Mouse (Mus musculus) heart, embryonic 14.5 days (tissue): ENCODE data around the gene Catsper2. TPM values are rescaled to one million over a fixed set of nuclear protein-coding genes. Genes with fewer than 3 reads are reported as not detected.

ENCODE experiments used
- ATAC-seq: fragments of 200-750 bp; cut with Nextera tagmentation; 2 replicates; pipeline ENCODE4 v1.8.0; 2017; ENCODE audit warnings: low read depth, moderate TSS enrichment; ENCODE audit not compliant: insufficient number of reproducible peaks, insufficient read depth, low FRiP score
- H3K27ac ChIP-seq, 2 experiments: fragments of 200-500 bp in 1 of 2; fragments of 300-500 bp in 1 of 2; sonication (generic) in 1 of 2; replicated peaks in 1 of 2; 2 replicates each; pipeline ENCODE4 v1.5.1; 2012 to 2014; ENCODE audit warnings: low read depth in 2 of 2, low read length in 2 of 2, control low read depth in 1 of 2, mild to moderate bottlenecking in 1 of 2, mixed read lengths in 1 of 2; ENCODE audit not compliant: control insufficient read depth in 1 of 2, insufficient read depth in 1 of 2
- H3K27me3 ChIP-seq: fragments of 300-500 bp; sonication (generic); 2 replicates; pipeline ENCODE4 v1.6.1; 2014; ENCODE audit warnings: mild to moderate bottlenecking, low read length, control low read depth; ENCODE audit not compliant: control insufficient read depth, insufficient read depth
- H3K36me3 ChIP-seq: fragments of 300-500 bp; sonication (generic); 2 replicates; pipeline ENCODE4 v1.6.1; 2014; ENCODE audit warnings: mild to moderate bottlenecking, control low read depth, low read length, mixed read lengths; ENCODE audit not compliant: control insufficient read depth, insufficient read depth
- H3K4me1 ChIP-seq, 2 experiments: fragments of 200-500 bp in 1 of 2; fragments of 300-500 bp in 1 of 2; sonication (generic) in 1 of 2; 2 replicates each; pipeline ENCODE4 v1.6.1; 2012 to 2014; ENCODE audit warnings: low read length in 2 of 2, control low read depth in 1 of 2, mixed read lengths in 1 of 2; ENCODE audit not compliant: control insufficient read depth in 2 of 2, insufficient read depth in 2 of 2
- H3K4me2 ChIP-seq: fragments of 300-500 bp; sonication (generic); 2 replicates; pipeline ENCODE4 v1.6.1; 2014; ENCODE audit warnings: mild to moderate bottlenecking, low read length
- H3K4me3 ChIP-seq, 2 experiments: fragments of 200-500 bp in 1 of 2; fragments of 300-500 bp in 1 of 2; sonication (generic) in 1 of 2; 2 replicates each; pipeline ENCODE4 v1.5.1; 2012 to 2014; ENCODE audit warnings: low read length in 2 of 2, mild to moderate bottlenecking in 2 of 2, control low read depth in 1 of 2, low read depth in 1 of 2, moderate library complexity in 1 of 2; ENCODE audit not compliant: control insufficient read depth in 1 of 2, insufficient read depth in 1 of 2
- H3K9ac ChIP-seq: fragments of 300-500 bp; sonication (generic); 2 replicates; pipeline ENCODE4 v1.6.1; 2014; ENCODE audit warnings: mild to moderate bottlenecking, low read length
- H3K9me3 ChIP-seq: fragments of 300-500 bp; sonication (generic); 2 replicates; pipeline ENCODE4 v1.6.1; 2016; ENCODE audit warnings: low read length, control low read depth; ENCODE audit not compliant: control insufficient read depth
- WGBS: fragments of 180-500 bp; shearing (Covaris S2); extraction: QIAGEN DNeasy Blood & Tissue Kit; methylation state at CpG from one replicate; pipeline ENCODE4 v1.1.7; 2014; 5-methylcytosine and 5-hydroxymethylcytosine counted together
- polyA plus RNA-seq: library from polyadenylated mRNA; unstranded; fragments of >200 nt; fragmentation: Nextera tagmentation; extraction: Ambion mirVana; gene quantifications from 2 replicates; pipeline ENCODE4 v1.2.1, GENCODE M21; 2014

Gene Catsper2
- polyA plus RNA-seq, 1 experiment from 2014 or later = 3.1 TPM

DNA sequence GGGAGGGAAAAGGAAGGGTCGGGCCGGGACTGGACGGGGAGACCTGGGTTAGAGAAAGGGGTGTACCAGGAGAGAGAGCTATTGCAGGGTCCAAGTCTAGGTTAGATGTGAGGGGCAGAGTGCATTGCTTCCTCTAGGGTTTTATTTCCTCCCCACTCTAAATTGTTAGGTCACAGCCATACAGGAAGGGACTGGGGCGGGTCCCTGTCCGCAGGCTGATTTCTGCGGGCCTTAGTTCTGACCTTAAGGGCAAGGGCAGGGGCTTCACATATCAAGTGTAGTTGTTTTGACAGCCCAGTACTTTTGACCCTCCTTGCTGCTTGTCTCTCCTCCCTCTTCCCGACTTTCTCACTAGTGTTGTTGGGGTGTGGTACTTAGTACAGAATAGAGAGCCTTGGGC is 36.5 kb upstream of the Catsper2 start:
- Histone ChIP-seq H3K4me2 (peak overlapping the region; percentile 94), H3K9me3 (no peaks in the 10 kb centered on the region), H3K9ac (peak overlapping the region; percentile 100), H3K4me3 (peak overlapping the region; percentile 98 to 99), H3K27ac (peak overlapping the region; percentile 67 to 98), H3K4me1 (peaks cover 13 to 42% of the 10 kb centered on the region in 2 experiments), H3K27me3 (no peaks in the 10 kb centered on the region), H3K36me3 (peaks cover 40% of the 10 kb centered on the region)
- 0% methylated on average over 7 of the region's 7 CpGs for WGBS
- ATAC-seq = no peak

DNA sequence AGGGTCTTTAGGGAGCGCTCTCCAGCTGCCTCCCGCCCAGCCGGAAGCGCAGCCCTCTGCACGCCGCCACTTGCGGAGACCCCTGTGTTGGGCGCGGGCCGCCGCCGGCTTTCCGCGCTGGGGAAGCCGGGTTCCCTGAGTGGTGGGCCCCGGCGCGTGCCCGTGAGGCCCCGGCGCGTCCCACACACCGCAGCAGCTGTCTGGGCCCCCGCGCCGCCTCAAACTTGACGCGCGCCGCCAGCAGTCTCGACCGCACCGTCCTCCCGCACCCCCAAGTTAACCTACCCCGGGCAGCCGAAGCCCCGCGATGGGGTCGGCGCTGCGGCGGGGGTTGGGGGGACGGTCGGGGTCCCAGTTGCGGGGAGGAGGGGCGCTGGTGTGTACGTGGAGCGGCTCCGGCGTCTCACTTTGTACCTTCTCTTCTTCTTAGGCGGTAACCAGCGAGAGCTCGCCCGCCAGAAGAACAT is 36.0 kb upstream of the Catsper2 start:
- no peaks in the 10 kb centered on the region for H3K9me3 ChIP-seq

DNA sequence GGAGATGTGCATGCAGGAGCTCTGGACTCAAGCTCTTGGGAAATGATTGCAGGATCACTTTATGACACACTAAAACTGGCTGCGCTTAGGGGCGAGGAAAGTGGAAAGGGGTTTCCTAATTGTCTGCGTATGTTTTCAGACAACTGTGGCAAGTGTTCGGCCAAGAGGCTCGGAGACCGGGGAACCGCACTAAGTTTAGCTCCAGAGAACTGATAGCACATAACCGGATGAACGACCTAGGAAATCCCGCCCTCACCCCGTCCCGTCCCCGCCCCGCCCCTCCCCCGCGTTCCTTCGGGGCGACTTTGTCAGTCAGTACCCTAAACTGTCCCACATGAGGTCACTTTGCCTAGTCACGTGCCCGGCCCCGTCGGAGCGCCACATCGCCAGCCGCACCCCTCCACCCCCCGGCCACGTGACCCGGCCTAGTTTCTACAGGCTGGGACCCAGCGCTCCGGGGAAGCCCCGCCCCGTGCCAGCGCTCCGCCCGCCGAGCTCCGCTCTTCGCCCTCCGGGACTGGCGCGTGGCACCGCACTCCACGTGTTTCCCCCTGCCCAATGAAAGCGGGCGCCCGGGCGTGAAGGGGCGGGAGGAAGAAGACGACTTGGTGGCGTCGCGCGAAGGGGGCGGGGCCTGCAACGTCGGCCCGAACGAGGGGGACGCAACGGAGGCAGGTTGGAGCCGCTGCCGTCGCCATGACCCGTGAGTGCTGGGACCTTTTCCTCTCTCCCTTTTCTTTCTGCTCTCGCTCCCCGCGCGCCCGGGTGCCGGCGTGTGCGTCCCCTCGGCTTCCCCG is 35.3 kb upstream of the Catsper2 start, which contains the start of gene Serf2:
Gene Serf2 (plus strand): TSS at position 457 of the 797 bp plus-strand sequence.
- Histone ChIP-seq H3K4me1 (peaks cover 12 to 41% of the 10 kb centered on the region in 2 experiments), H3K27ac (peak within 1 kb of the TSS; percentile 98 to 99), H3K4me3 (peak within 1 kb of the TSS; percentile 98 to 99), H3K9me3 (no peaks in the 10 kb centered on the region), H3K9ac (peak within 1 kb of the TSS; percentile 100), H3K4me2 (peak within 1 kb of the TSS; percentile 94), H3K36me3 (peaks cover 30% of the 10 kb centered on the region), H3K27me3 (no peaks in the 10 kb centered on the region)
- whole genome bisulfite sequencing = under 1% methylated on average over 61 of the region's 74 CpGs
- peak; percentile 98 for ATAC-seq

More for the DNA sequence above, 36.0 kb upstream of the Catsper2 start:
- Histone ChIP-seq H3K4me2 (peak overlapping the region; percentile 94), H3K36me3 (peaks cover 35% of the 10 kb centered on the region), H3K4me1 (peaks cover 13 to 42% of the 10 kb centered on the region in 2 experiments), H3K9ac (peak overlapping the region; percentile 100), H3K27ac (peak overlapping the region; percentile 86 to 98), H3K27me3 (no peaks in the 10 kb centered on the region), H3K4me3 (peak overlapping the region; percentile 98 to 99)
- WGBS = under 1% methylated on average over 52 of the region's 54 CpGs
- ATAC-seq = peak; percentile 12

DNA sequence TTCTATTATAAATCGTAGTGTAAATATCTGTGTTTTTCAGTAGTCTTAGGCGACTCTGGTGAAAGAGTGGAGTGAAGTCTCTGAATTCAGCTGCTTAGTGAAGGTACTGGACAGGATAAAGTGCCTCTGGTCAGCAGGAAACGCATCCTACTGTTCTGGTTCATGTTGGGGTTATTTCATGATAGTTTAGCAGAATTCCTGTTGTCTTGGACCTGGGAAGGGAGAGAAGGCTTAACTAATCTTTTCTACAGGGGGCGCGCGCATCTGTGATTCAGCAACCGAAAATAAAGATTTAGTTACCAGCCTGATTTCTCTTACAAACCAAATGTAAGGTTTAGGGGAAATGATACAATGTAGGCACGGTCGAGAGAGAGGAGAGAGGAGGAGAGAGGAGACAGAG is 34.5 kb upstream of the Catsper2 start:
- peak overlapping the region; percentile 81 for H3K4me2 ChIP-seq
- no peaks in the 10 kb centered on the region for H3K9me3 ChIP-seq
- 13% methylated on average over 9 of the region's 9 CpGs for WGBS
- H3K4me1 ChIP-seq = peaks cover 10 to 34% of the 10 kb centered on the region in 2 experiments
- H3K27me3 ChIP-seq = no peaks in the 10 kb centered on the region
- H3K9ac ChIP-seq = peak overlapping the region; percentile 80
- peaks cover 22% of the 10 kb centered on the region for H3K36me3 ChIP-seq
- no peak for ATAC-seq
- peak overlapping the region; percentile 48 to 57; a peak in 3 of 4 replicates for H3K4me3 ChIP-seq
- H3K27ac ChIP-seq = peak overlapping the region; percentile 98 to 99

DNA sequence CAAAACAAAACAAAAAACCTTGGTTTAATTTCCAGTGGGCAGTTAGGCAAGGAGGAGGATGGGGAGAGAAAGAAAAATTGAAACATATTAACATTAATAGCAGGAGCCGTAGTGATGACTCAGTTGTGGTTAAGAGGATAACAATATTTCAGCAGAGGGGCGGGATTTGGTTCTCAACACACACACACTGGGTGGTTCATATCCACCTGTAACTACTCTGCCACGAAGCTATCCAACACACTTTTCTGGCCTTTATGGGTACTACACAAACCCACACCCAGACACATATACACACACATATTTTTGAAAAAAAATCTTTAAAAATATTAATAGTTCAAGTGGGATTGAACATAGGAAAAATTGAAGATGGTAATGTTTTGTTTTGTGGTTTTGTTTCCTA is 33.4 kb upstream of the Catsper2 start:
- WGBS = 89% methylated on average over 3 of the region's 3 CpGs
- Histone ChIP-seq H3K9me3 (no peaks in the 10 kb centered on the region), H3K4me1 (peaks cover 12 to 33% of the 10 kb centered on the region in 2 experiments)

DNA sequence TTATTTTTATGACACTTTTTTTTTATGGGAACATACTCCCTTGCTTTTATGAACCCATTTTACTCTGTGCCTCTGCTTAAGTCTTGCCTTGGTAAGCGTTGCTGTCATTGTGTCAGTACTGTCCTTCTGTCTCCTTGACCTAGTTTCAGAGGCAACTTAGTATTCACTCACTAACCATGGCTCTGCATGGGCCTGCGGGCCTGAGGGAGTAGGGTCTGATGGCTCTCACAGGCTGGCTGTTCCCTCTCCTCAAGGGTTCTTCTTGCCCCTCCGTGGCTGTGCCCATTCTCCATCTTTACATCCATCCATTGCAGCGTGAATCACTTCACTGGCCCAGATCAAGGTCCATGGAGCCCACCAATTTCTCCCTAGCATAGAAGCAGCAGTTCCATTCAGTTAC is 32.9 kb upstream of the Catsper2 start:
- Histone ChIP-seq H3K36me3 (peaks cover 8% of the 10 kb centered on the region), H3K9ac (no peak overlapping the region), H3K4me1 (peaks cover 15 to 34% of the 10 kb centered on the region in 2 experiments), H3K4me2 (no peak overlapping the region), H3K9me3 (no peaks in the 10 kb centered on the region), H3K27ac (no peak overlapping the region), H3K4me3 (no peak overlapping the region), H3K27me3 (no peaks in the 10 kb centered on the region)
- 71% methylated on average over 4 of the region's 4 CpGs for WGBS
- ATAC-seq = no peak

More for the DNA sequence above, 33.4 kb upstream of the Catsper2 start:
- H3K9ac ChIP-seq = no peak overlapping the region
- no peak for ATAC-seq
- no peak overlapping the region for H3K4me3 ChIP-seq
- H3K27me3 ChIP-seq = no peaks in the 10 kb centered on the region
- H3K36me3 ChIP-seq = peaks cover 11% of the 10 kb centered on the region
- no peak overlapping the region for H3K4me2 ChIP-seq
- H3K27ac ChIP-seq = no peak overlapping the region

DNA sequence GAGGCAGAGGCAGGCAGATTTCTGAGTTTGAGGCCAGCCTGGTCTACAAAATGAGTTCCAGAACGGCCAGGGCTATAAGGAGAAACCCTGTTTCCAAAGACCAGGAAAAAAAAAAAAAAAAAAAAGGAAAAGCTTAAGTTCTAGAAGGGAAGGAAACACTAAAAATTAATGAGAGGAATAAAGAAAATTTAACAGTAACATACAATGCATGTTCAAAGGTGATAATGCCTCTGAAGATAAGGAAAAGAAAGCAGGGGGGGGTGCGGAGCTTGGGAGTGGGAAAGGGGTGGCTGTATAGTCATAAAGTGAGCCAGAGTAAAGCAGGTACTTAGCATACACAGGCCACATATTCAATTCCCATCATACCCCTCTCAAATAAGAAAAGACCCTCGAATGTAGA is 31.5 kb upstream of the Catsper2 start:
- Histone ChIP-seq H3K4me1 (peaks cover 12 to 22% of the 10 kb centered on the region in 2 experiments; a peak in 3 of 4 replicates), H3K9ac (no peak overlapping the region), H3K4me2 (no peak overlapping the region), H3K36me3 (no peaks in the 10 kb centered on the region; the same call in 1 of the 2 replicates), H3K27ac (no peak overlapping the region), H3K27me3 (no peaks in the 10 kb centered on the region), H3K9me3 (no peaks in the 10 kb centered on the region), H3K4me3 (no peak overlapping the region)
- no peak for ATAC-seq
- 79% methylated on average over 3 of the region's 3 CpGs for whole genome bisulfite sequencing
